Mouse (Mus musculus) spleen, adult 18-20 months (tissue): Measurements from ENCODE around the gene Hepacam.
A peak's percentile ranks its signal among the peaks of the same experiment; 100 is the strongest.

ENCODE experiments used
- DNase-seq, 2 experiments: peaks; one replicate each; pipeline ENCODE4 v3.0.0; 2022; ENCODE audit warnings: mixed read lengths in 2 of 2

Hepacam gene

DNA sequence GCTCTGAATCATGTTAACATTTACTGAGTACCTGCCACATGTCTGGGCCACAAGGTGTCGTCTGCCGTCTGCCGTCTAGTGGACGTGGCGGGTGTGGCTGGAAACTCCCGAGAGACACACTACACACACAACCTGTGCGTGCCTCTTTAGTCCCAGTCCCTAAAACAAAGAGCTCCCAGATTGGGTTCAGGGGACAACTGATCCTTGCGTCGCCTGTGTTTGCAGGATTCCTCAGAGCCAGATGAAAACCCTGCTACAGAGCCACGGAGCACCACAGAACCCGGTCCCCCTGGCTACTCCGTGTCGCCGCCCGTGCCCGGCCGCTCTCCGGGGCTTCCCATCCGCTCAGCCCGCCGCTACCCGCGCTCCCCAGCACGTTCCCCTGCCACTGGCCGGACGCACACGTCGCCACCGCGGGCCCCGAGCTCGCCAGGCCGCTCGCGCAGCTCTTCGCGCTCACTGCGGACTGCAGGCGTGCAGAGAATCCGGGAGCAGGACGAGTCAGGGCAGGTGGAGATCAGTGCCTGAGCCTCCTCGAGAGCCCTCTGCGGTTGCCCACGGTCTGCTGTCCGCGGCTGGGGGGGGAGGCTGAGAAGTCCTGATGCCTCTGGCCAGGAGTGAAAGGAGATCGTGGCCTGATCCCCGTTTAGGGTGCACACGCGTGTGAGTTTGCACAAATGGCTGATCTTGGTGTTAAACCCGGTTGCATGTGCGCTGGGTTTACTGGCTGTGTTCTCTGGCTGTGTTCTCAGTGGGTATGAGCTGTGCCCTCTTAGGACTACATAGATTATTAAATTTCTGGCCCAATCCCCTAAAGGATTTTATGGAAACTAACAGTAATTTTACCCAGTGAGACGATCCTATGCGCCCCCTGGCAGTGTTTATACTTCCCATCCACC, 17.4 kb downstream of the Hepacam start:
- peak in 1 of 2 experiments; percentile 8 for DNase-seq

GRCm38 (mm10) chr9:37390891-37391290, 23.7 kb downstream of the Hepacam start:
- no peak for DNase-seq

DNA sequence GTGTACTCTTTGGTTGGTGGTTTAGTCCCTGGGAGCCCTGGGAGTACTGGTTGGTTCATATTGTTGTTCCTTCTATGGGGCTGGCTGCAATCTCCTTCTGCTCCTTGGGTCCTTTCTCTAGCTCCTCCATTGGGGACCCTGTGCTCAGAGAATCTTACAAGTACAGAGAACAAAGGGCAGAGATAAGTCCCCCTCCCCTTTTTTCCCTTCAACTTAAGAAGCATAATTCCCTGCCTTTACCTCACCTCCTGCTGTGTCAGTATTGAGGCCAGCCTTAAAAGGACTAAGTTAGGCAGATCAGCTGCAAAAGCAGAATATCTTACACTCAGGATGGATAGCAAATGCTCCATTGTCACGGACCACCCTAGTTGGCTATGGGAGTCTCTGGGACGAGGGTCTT, 24.9 kb downstream of the Hepacam start:
- no peak for DNase-seq

DNA sequence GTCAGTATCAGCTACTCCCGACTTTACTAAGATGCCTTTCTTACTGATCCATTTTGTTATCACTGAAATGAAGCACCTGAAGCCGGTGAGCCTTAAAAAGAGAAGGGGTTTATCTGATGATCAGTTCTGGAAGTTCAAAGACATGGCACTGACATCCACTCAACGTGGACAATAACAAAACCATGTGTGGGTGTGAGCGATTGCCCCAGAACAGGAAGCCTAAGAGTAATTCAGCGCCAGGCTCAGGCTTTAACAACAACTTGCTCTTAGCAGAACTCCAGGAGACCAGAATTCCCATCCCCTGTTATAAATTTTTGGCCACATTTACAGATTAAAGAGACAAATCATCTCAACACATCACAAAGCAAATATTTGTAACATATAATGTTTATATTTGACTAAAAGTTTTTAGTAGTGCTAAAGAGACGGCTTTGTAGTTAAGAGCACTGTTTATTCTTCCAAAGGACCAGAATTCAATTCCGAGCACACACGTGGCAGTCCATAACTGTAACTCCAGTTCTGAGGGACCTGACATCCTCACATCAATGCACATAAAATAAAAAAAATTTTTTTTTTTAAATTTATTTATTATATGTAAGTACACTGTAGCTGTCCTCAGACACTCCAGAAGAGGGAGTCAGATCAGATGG, 26.5 kb downstream of the Hepacam start:
- no peak for DNase-seq

DNA sequence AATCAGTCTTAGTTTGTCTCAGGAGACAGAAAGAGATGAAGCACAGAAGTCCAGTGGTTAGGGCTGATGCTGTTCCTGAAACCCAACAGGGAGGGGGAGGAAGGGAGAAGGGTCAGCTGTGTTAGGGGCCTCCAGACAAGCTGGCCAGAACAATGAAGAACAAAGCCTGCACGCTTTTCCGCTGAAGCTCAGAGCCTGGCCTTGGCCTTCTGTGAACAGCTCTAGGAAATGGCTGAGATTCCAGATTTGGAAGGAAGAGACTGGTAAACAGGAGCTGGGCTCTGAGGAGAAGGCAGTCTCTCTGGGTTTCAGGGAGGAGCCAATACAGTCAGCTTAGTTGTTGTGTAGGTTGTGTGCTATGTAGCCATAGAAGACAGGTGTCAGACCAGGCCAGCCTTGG, 33.4 kb downstream of the Hepacam start:
- no peak for DNase-seq

DNA sequence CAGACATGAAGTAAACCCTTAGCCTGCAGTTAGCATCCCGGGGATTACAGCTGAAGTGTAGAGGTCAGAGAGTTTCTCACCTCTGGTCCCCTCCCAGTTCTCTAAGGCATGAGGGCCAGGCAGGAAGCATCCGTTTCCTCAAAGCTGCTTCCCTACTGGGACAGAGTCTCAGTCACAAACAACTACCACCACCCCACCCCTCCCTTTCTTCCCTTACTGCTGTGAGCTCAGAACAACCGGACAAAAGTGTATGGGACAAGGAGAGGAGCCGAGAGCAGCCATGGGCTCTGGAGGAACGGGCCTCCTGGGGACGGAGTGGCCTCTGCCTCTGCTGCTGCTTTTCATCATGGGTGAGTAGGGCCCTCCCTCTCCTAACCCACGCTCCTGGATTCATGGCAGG, 34.7 kb downstream of the Hepacam start, which contains the start of gene Robo4:
Robo4 (plus strand) TSS at position 96 of the 400 bp plus-strand sequence.
- DNase-seq = no peak

DNA sequence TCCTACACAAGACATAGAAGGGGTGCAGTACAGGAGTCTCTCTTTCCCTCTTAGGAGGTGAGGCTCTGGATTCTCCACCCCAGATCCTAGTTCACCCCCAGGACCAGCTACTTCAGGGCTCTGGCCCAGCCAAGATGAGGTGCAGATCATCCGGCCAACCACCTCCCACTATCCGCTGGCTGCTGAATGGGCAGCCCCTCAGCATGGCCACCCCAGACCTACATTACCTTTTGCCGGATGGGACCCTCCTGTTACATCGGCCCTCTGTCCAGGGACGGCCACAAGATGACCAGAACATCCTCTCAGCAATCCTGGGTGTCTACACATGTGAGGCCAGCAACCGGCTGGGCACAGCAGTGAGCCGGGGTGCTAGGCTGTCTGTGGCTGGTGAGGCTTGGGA, 35.4 kb downstream of the Hepacam start:
- DNase-seq = no peak

DNA sequence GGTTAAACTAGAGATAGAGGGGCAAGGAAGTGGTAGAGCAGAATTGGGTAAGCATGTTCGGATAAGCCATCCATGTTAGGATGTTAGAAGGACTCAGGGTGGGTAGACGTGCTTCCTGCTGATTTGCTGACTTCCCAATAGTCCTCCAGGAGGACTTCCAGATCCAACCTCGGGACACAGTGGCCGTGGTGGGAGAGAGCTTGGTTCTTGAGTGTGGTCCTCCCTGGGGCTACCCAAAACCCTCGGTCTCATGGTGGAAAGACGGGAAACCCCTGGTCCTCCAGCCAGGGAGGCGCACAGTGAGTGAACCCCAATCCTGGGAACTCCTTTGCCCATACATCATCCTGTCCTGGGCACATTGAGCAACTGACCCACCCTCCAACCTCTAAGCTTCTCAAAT, 35.9 kb downstream of the Hepacam start:
- no peak for DNase-seq

DNA sequence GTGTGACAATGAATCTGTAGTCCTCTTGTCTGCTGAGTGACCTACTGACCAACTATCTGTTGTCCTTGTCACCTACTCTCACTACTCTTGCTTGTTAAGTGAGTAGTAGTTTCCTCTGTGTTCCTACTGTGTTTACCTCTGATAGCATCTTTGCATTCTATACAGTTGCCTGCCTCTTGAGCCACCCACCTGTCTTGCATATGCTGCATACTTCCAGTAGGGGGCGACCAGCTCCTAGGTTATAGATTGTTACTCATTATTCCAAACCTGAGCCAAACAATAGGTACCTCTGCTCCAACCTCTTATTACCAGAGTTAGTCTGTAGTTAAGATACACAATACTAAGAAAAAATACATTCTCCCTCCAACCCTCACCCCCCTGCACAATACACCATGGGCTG, 39.2 kb downstream of the Hepacam start:
- no peak for DNase-seq

DNA sequence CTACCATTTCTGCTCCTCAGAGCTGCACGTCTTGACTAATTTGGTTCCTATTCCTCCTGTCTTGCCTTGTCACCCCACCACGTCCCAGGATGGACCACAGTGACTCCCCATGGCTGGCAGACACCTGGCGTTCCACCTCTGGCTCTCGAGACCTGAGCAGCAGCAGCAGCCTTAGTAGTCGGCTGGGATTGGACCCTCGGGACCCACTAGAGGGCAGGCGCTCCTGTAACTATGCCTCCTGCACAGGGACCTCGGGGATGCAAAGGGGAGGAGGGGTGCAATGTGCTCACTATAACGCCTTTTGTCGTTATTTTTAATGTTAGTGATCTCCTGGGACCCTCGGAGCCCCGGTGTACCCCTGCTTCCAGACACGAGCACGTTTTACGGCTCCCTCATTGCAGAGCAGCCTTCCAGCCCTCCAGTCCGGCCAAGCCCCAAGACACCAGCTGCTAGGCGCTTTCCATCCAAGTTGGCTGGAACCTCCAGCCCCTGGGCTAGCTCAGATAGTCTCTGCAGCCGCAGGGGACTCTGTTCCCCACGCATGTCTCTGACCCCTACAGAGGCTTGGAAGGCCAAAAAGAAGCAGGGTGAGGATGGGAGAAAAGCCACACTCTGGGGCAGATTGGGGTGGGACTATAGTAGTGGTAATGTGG, 40.8 kb downstream of the Hepacam start:
- DNase-seq = no peak

DNA sequence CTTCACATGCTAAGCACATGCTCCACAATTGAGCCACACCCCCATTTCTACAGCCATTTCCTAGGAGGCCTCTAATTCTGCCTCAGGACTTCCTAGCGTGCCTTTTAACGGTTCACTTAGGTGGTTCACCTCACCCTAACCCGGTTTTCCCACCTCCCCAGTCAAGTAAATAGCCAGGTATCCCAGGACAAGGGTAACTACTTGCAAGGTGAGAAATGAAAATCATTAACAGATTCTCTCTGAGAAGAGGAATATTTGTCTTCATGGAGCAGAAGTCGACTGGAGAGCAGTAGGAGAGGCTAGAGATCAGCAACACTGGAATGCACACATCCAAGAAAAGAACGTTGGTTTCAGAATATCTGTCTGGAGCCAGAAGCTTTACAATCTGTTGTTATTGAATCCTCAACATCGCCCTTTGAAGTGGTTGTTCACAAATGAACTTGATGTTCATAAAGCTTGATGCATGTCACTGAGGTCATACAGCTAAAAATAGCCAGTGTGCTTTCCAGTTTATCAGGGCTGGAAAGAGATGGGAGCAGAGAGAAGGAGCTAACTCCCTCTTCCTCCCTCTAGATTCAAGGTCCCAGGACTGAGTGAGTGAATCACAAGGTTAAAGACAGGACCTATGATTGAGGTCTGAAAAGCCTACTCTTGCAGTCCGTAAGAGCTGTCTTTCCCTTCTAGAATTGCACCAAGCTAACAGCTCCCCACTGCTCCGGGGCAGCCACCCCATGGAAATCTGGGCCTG, 42.7 kb downstream of the Hepacam start:
- DNase-seq = no peak

DNA sequence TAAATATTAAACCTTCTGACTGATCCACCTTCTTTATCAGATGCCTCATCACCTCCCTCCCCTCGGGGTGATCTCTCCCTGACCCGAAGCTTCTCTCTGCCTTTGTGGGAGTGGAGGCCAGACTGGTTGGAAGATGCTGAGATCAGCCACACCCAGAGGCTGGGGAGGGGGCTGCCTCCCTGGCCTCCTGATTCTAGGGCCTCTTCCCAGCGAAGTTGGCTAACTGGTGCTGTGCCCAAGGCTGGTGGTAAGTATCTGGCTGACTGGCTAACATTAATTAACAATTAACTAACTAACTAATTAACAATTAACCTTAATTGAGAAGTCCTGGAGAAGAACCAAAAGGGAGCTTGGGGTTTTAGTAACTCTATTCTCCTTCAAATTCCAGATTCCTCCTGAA, 45.8 kb downstream of the Hepacam start:
- no peak for DNase-seq

DNA sequence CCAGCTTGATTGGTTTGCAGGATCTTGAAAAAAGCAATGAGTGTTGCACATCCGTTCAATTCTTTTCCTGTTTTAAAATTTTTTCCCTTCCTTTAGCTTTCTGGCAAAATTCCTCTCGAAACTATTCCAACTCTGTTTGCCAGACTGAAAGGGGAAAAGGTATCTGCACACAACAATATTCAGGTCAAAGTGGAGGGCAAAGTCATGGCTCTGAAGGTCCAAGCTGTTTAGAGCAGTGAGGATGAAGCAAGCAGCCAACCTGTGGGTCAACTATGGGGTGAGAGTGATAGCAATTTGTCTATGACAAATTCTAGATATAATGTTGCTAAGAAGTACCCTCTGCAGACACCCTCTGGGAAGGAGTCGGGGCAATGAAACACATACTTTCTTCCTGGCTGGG, 47.5 kb downstream of the Hepacam start:
- no peak for DNase-seq

GRCm38 (mm10) chr9:37418791-37419190, 51.6 kb downstream of the Hepacam start:
- DNase-seq = no peak

DNA sequence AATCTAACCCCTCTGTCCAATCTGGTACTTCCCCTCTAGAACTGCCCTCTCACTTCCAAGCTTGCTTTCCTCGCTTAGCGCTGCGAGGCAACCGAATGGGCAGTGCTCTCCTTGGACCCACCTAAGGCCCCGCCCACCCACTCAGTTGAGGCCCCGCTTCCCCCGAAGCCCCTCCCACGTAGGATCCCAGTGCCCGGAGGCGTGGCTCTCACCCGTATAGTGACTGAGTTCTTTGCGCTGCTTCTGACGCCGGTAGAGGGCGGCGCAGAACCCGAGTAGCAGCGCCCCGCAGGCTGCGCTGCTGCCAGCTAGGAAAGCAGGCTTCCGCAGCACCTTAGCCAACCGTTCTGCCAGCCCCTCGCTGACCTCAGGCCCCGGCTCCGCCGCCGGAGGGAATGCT, 53.5 kb downstream of the Hepacam start:
- DNase-seq = peak; percentile 70 to 80

DNA sequence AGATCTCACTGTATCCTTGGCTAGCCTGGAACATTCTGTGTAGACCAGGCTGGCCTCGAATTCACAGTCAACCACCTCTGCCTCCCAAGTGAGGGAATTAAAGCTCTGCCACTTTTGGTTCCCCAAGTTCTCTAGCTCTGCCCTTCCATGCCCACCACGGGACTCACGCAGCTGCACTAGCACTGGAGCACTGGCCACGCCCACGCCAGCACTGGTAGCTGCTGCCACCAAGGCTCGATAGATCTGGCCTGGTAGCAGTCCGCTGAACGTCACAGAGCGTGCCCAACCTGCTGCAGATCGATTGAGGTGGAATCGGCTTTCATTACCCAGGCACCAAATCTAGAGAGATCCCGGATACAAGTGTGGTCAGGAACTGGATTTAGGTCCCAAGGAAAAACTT, 54.1 kb downstream of the Hepacam start:
- peak in 1 of 2 experiments; percentile 30 for DNase-seq

DNA sequence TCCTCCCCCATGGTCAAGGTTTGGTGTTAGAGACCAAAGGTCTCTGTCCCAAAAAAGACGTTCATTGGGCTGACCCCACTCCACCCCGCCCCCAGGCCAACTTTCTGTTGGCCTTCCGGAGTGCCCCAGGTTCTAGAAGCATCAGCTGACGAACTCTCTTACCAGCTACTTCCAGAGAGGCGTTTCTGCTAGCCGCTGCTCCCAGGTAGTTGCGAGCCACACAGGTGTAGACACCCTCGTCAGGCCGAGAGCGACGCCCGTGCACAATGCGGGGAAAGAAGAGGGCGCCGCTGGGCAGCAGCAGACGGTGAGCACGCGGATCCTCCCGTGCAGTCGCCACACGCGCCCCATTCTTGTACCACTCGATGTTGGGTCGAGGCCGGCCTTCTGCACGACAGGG, 62.2 kb downstream of the Hepacam start:
- no peak for DNase-seq

DNA sequence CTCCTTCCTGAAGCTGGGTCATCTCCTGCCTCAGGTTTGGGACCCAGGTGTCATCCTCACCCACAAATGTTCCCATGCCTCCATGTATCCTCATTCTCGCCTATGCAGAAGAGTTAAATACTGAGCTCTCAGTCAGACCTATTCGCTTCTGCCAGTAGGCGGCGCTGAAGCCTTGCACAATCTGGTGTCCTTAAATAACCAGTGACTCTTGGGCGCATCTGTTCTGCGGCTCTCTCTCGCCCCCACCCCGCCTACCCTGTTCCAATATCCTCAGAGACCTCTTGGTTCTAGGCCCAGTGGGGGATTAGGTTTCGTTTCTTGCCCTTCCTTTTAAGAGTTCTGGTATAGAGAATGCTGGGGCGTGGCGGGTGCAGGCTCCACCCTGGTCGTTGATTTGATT, 63.4 kb downstream of the Hepacam start:
- peak; percentile 55 to 77 for DNase-seq

DNA sequence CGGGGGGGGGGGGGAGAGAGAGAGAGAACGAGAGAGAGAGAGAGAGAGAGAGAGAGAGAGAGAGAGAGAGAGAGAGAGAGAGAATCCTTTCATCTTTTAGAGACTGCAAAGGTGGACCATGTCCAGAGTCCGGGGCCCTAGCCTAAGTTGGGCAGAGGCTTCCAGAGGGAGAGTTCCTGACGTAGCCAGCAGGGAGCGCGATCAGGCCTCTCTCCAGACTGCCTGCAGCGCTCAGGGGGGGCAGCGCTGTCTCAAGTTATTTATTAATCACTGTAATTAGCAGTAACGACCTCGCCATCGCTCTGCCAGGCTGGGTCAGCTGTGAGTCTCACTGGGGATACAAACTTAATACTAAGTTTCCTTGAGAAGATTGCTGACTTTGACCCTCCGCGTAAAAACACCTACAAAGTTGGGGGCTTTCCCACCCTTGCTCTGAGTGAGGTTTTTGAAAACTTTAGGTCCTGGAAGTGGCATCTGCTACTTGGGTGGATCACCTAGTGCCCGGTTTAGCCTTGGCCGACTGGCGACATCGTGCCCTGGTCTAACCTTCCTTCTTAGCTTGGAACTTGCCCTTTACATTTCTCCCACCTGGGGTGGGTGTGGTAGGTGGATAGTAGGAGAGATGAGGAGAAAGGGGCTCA, 65.0 kb downstream of the Hepacam start:
- DNase-seq = no peak

- no peak for DNase-seq
Observed at GRCm38 (mm10) chr9:37432720-37433421, 65.7 kb downstream of the Hepacam start, which contains the start of gene Robo3. Gene Robo3 (minus strand): TSS chr9:37433246.

DNA sequence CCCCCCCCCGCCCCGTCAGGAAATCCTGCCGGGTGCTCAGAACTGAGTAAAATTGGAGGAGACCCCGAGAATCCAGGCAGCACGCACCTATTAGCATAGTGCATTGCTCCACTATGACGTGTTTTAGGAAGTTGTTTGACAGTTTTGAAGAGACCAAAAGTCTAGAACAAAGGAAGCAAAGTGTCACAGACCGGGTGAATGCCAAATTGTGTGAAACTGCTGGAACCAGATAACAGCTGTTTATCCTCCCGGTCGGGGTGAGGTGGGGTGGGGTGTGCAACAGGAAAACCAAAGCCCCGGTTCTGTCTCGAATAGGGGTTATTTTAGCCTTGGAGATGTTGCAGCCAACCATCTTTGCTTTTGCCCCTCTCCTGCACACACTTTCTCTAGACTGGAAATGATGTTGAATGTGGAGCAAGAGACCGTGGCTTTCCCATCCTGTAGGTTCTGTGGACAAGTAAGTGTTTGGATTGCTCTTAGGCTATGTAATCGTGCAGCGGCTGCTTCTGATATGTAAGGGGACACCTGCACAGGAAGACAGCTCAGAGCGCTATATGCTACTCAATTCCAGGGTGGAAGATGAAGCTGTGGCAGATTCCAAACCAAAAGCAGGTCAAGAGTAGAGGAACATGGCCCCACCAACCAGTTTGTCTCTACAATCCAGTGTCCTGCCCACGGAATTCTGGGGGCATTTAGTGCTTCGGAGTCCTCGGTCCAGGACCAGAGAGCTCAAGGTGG, 66.8 kb downstream of the Hepacam start:
- DNase-seq = no peak
